Mouse (Mus musculus): ENCODE measurements around the gene Lrrc9. TPM values are rescaled to one million over a fixed set of nuclear protein-coding genes. Genes with fewer than 3 reads are reported as not detected.

Lrrc9 gene
- total RNA-seq, 2 experiments from 2014 or later, result not detected

- ATAC-seq (replicated peaks; ENCODE audit: low FRiP score, poor library complexity, severe bottlenecking), result no peak
These were observed 25.6 kb downstream of the Lrrc9 start for GRCm38 (mm10) chr12:72467269-72467668.

GRCm38 (mm10) chr12:72467789-72468188 is 26.1 kb downstream of the Lrrc9 start:
- ATAC-seq (replicated peaks; ENCODE audit: low FRiP score, poor library complexity, severe bottlenecking), result no peak

- no peak for ATAC-seq (replicated peaks; ENCODE audit: low FRiP score, poor library complexity, severe bottlenecking)
These were observed 35.2 kb downstream of the Lrrc9 start for GRCm38 (mm10) chr12:72476773-72477450.

- no peak for ATAC-seq (replicated peaks; ENCODE audit: low FRiP score, poor library complexity, severe bottlenecking)
These were observed 40.6 kb downstream of the Lrrc9 start for GRCm38 (mm10) chr12:72482226-72482625.

- ATAC-seq (replicated peaks; ENCODE audit: low FRiP score, poor library complexity, severe bottlenecking), result no peak
These were observed 43.2 kb downstream of the Lrrc9 start for GRCm38 (mm10) chr12:72484872-72485271.

- ATAC-seq (replicated peaks; ENCODE audit: low FRiP score, poor library complexity, severe bottlenecking), result no peak
These were observed 45.8 kb downstream of the Lrrc9 start for GRCm38 (mm10) chr12:72487498-72487897.

- no peak for ATAC-seq (replicated peaks; ENCODE audit: low FRiP score, poor library complexity, severe bottlenecking)
These were observed 48.3 kb downstream of the Lrrc9 start for GRCm38 (mm10) chr12:72489995-72490394.

GRCm38 (mm10) chr12:72491063-72491719 is 49.5 kb downstream of the Lrrc9 start:
- no peak for ATAC-seq (replicated peaks; ENCODE audit: low FRiP score, poor library complexity, severe bottlenecking)

- ATAC-seq (replicated peaks; ENCODE audit: low FRiP score, poor library complexity, severe bottlenecking), result no peak
These were observed 55.4 kb downstream of the Lrrc9 start for GRCm38 (mm10) chr12:72496866-72497600.

- no peak for ATAC-seq (replicated peaks; ENCODE audit: low FRiP score, poor library complexity, severe bottlenecking)
These were observed 67.9 kb downstream of the Lrrc9 start for GRCm38 (mm10) chr12:72509606-72510005.

- ATAC-seq (replicated peaks; ENCODE audit: low FRiP score, poor library complexity, severe bottlenecking), result no peak
These were observed 73.8 kb downstream of the Lrrc9 start for GRCm38 (mm10) chr12:72515446-72515845.

- ATAC-seq (replicated peaks; ENCODE audit: low FRiP score, poor library complexity, severe bottlenecking), result no peak
These were observed 76.6 kb downstream of the Lrrc9 start for GRCm38 (mm10) chr12:72518114-72518728.

GRCm38 (mm10) chr12:72519352-72519751 is 77.7 kb downstream of the Lrrc9 start:
- no peak for ATAC-seq (replicated peaks; ENCODE audit: low FRiP score, poor library complexity, severe bottlenecking)

GRCm38 (mm10) chr12:72519855-72520254 is 78.2 kb downstream of the Lrrc9 start:
- no peak for ATAC-seq (replicated peaks; ENCODE audit: low FRiP score, poor library complexity, severe bottlenecking)

GRCm38 (mm10) chr12:72520645-72521044 is 79.0 kb downstream of the Lrrc9 start:
- no peak for ATAC-seq (replicated peaks; ENCODE audit: low FRiP score, poor library complexity, severe bottlenecking)

GRCm38 (mm10) chr12:72525588-72525987 is 83.9 kb downstream of the Lrrc9 start:
- no peak for ATAC-seq (replicated peaks; ENCODE audit: low FRiP score, poor library complexity, severe bottlenecking)

- no peak for ATAC-seq (replicated peaks; ENCODE audit: low FRiP score, poor library complexity, severe bottlenecking)
These were observed 90.6 kb downstream of the Lrrc9 start for GRCm38 (mm10) chr12:72532303-72532702.

GRCm38 (mm10) chr12:72533986-72534385 is 92.3 kb downstream of the Lrrc9 start:
- ATAC-seq (replicated peaks; ENCODE audit: low FRiP score, poor library complexity, severe bottlenecking), result no peak

GRCm38 (mm10) chr12:72535599-72535998 is 93.9 kb downstream of the Lrrc9 start:
- ATAC-seq (replicated peaks; ENCODE audit: low FRiP score, poor library complexity, severe bottlenecking), result no peak

- peak; percentile 100 for ATAC-seq (replicated peaks; ENCODE audit: low FRiP score, poor library complexity, severe bottlenecking)
These were observed 94.4 kb downstream of the Lrrc9 start, which contains the start of gene Pcnx4 for GRCm38 (mm10) chr12:72536021-72536597. Gene Pcnx4 (plus strand): TSS chr12:72536383.

All from erythroid progenitor cell, adult 5-6 weeks (primary cell).